Mouse (Mus musculus) heart, embryonic 11.5 days (tissue): ENCODE data around the gene T2. TPM values are rescaled to one million over a fixed set of nuclear protein-coding genes. Genes with fewer than 3 reads are reported as not detected.
A peak's percentile ranks its signal among the peaks of the same experiment; 100 is the strongest.

Experiments
- ATAC-seq: fragments of 200-750 bp; cut with Nextera tagmentation; replicated peaks from 2 replicates; pipeline ENCODE4 v1.8.0; 2017; ENCODE audit warnings: moderate library complexity; ENCODE audit not compliant: insufficient number of reproducible peaks, low FRiP score, low TSS enrichment
- H3K27ac ChIP-seq: fragments of 300-500 bp; sonication (generic); 2 replicates; pipeline ENCODE4 v1.5.1; 2014; ENCODE audit warnings: mild to moderate bottlenecking, low read depth, low read length
- H3K27me3 ChIP-seq: fragments of 300-500 bp; sonication (generic); 2 replicates; pipeline ENCODE4 v1.6.1; 2014; ENCODE audit warnings: mild to moderate bottlenecking, low read length, mixed read lengths; ENCODE audit not compliant: control insufficient read depth, insufficient read depth
- H3K36me3 ChIP-seq: fragments of 300-500 bp; sonication (generic); 2 replicates; pipeline ENCODE4 v1.6.1; 2014; ENCODE audit warnings: mild to moderate bottlenecking, low read length, moderate library complexity, mixed read lengths; ENCODE audit not compliant: control insufficient read depth, insufficient read depth
- H3K4me1 ChIP-seq: fragments of 300-500 bp; sonication (generic); 2 replicates; pipeline ENCODE4 v1.6.1; 2014; ENCODE audit warnings: low read length; ENCODE audit not compliant: control insufficient read depth, insufficient read depth
- H3K4me2 ChIP-seq: fragments of 300-500 bp; sonication (generic); 2 replicates; pipeline ENCODE4 v1.6.1; 2014; ENCODE audit warnings: mild to moderate bottlenecking, moderate library complexity
- H3K4me3 ChIP-seq: fragments of 300-500 bp; sonication (generic); 2 replicates; pipeline ENCODE4 v1.5.1; 2014; ENCODE audit warnings: low read depth, low read length
- H3K9ac ChIP-seq: fragments of 300-500 bp; sonication (generic); 2 replicates; pipeline ENCODE4 v1.6.1; 2014; ENCODE audit warnings: mild to moderate bottlenecking, low read depth, low read length, moderate library complexity
- H3K9me3 ChIP-seq: fragments of 300-500 bp; sonication (generic); replicated peaks from 2 replicates; pipeline ENCODE4 v1.6.1; 2016; ENCODE audit warnings: low read length; ENCODE audit not compliant: control insufficient read depth
- WGBS: fragments of 180-500 bp; shearing (Covaris S2); extraction: QIAGEN DNeasy Blood & Tissue Kit; methylation state at CpG from one replicate; pipeline ENCODE4 v1.1.7; 2014; ENCODE audit not compliant: insufficient replicate concordance; 5-methylcytosine and 5-hydroxymethylcytosine counted together
- polyA plus RNA-seq: library from polyadenylated mRNA; unstranded; fragments of >200 nt; fragmentation: Nextera tagmentation; extraction: Ambion mirVana; gene quantifications from 2 replicates; pipeline ENCODE4 v1.2.1, GENCODE M21; 2014

The T2 gene
- polyA plus RNA-seq, 1 experiment from 2014 or later = 0.73 TPM

GRCm38 (mm10) chr17:8371834-8372233 lies 16.0 kb downstream of the T2 start:
- peak overlapping the region; percentile 75 for H3K4me2 ChIP-seq
- H3K27ac ChIP-seq = peak overlapping the region; percentile 71
- peak overlapping the region; percentile 64; the same call in 1 of the 2 replicates for H3K9ac ChIP-seq
- H3K27me3 ChIP-seq = peaks cover 4% of the 10 kb centered on the region; the same call in 1 of the 2 replicates
- peak; percentile 67; the same call in 1 of the 2 replicates for ATAC-seq
- H3K9me3 ChIP-seq = no peaks in the 10 kb centered on the region
- H3K36me3 ChIP-seq = no peaks in the 10 kb centered on the region
- H3K4me1 ChIP-seq = peaks cover 12% of the 10 kb centered on the region; the same call in 1 of the 2 replicates
- H3K4me3 ChIP-seq = peak overlapping the region; percentile 38
- 2% methylated on average over 7 of the region's 7 CpGs for WGBS

GRCm38 (mm10) chr17:8372286-8373046 lies 16.7 kb downstream of the T2 start:
- 5% methylated on average over 18 of the region's 18 CpGs for WGBS
- Histone ChIP-seq H3K27me3 (peaks cover 4% of the 10 kb centered on the region; the same call in 1 of the 2 replicates), H3K4me2 (peak overlapping the region; percentile 75), H3K9ac (peak overlapping the region; percentile 64; the same call in 1 of the 2 replicates), H3K36me3 (no peaks in the 10 kb centered on the region), H3K9me3 (no peaks in the 10 kb centered on the region), H3K4me3 (peak overlapping the region; percentile 38), H3K4me1 (peaks cover 12% of the 10 kb centered on the region; the same call in 1 of the 2 replicates), H3K27ac (peak overlapping the region; percentile 71)
- no peak for ATAC-seq

- H3K9ac ChIP-seq = no peak overlapping the region
- 51% methylated on average over 5 of the region's 5 CpGs for WGBS
- H3K9me3 ChIP-seq = no peaks in the 10 kb centered on the region
- no peak overlapping the region for H3K4me2 ChIP-seq
- H3K4me3 ChIP-seq = no peak overlapping the region
- no peak overlapping the region for H3K27ac ChIP-seq
- H3K27me3 ChIP-seq = no peaks in the 10 kb centered on the region
- H3K36me3 ChIP-seq = no peaks in the 10 kb centered on the region
- no peak for ATAC-seq
- peaks cover under 1% of the 10 kb centered on the region; the same call in 1 of the 2 replicates for H3K4me1 ChIP-seq
Observed at GRCm38 (mm10) chr17:8377298-8377697, 21.5 kb downstream of the T2 start.

GRCm38 (mm10) chr17:8385441-8385840 lies 29.6 kb downstream of the T2 start:
- H3K9me3 ChIP-seq = no peaks in the 10 kb centered on the region
- no peak overlapping the region for H3K27ac ChIP-seq
- H3K36me3 ChIP-seq = no peaks in the 10 kb centered on the region
- H3K9ac ChIP-seq = no peak overlapping the region
- no peak for ATAC-seq
- peaks cover 30% of the 10 kb centered on the region for H3K27me3 ChIP-seq
- WGBS = 93% methylated on average over 2 of the region's 2 CpGs
- H3K4me2 ChIP-seq = no peak overlapping the region
- no peak overlapping the region for H3K4me3 ChIP-seq
- no peaks in the 10 kb centered on the region for H3K4me1 ChIP-seq

GRCm38 (mm10) chr17:8388463-8388862 lies 32.7 kb downstream of the T2 start:
- H3K36me3 ChIP-seq = no peaks in the 10 kb centered on the region
- no peaks in the 10 kb centered on the region for H3K4me1 ChIP-seq
- no peak overlapping the region for H3K4me3 ChIP-seq
- no peaks in the 10 kb centered on the region for H3K9me3 ChIP-seq
- peaks cover 46% of the 10 kb centered on the region for H3K27me3 ChIP-seq
- H3K9ac ChIP-seq = no peak overlapping the region
- H3K4me2 ChIP-seq = no peak overlapping the region
- WGBS = 2% methylated on average over 13 of the region's 13 CpGs
- no peak overlapping the region for H3K27ac ChIP-seq
- ATAC-seq = no peak

- ATAC-seq = no peak
- Histone ChIP-seq H3K9ac (no peak overlapping the region), H3K4me2 (peak overlapping the region; percentile 27), H3K4me1 (no peaks in the 10 kb centered on the region), H3K9me3 (no peaks in the 10 kb centered on the region), H3K27ac (no peak overlapping the region), H3K27me3 (peaks cover 46% of the 10 kb centered on the region), H3K4me3 (peak overlapping the region; percentile 25), H3K36me3 (no peaks in the 10 kb centered on the region)
- under 1% methylated on average over 28 of the region's 28 CpGs for WGBS
Observed at GRCm38 (mm10) chr17:8388990-8389789, 33.4 kb downstream of the T2 start.

GRCm38 (mm10) chr17:8389790-8390095 lies 34.0 kb downstream of the T2 start:
- Histone ChIP-seq H3K27ac (no peak overlapping the region), H3K27me3 (peaks cover 46% of the 10 kb centered on the region), H3K36me3 (no peaks in the 10 kb centered on the region), H3K9ac (no peak overlapping the region), H3K4me3 (0 out of 2 replicates have a peak overlapping the region, but pooled peaks have one; percentile 25), H3K9me3 (no peaks in the 10 kb centered on the region), H3K4me1 (no peaks in the 10 kb centered on the region), H3K4me2 (peak overlapping the region; percentile 27)
- 3% methylated on average over 10 of the region's 10 CpGs for WGBS
- ATAC-seq = no peak

GRCm38 (mm10) chr17:8390487-8390886 lies 34.7 kb downstream of the T2 start:
- Histone ChIP-seq H3K9me3 (no peaks in the 10 kb centered on the region), H3K4me1 (no peaks in the 10 kb centered on the region), H3K9ac (no peak overlapping the region), H3K36me3 (no peaks in the 10 kb centered on the region), H3K27me3 (peaks cover 46% of the 10 kb centered on the region), H3K4me3 (no peak overlapping the region), H3K27ac (no peak overlapping the region), H3K4me2 (no peak overlapping the region)
- WGBS = 40% methylated on average over 4 of the region's 4 CpGs
- ATAC-seq = no peak
